9 mouse cellular contexts compared by ENCODE assay signal in genomic region chr3:129724505-129724904, GRCm38 (mm10). TPM values are rescaled to one million over a fixed set of nuclear protein-coding genes. Genes with fewer than 3 reads are reported as not detected.
DNase-seq lines count a peak whose midpoint lies in the region; ATAC-seq and TF ChIP-seq lines count a peak whose summit lies in the region.
"Had no signal": no experiment of that assay in that cellular context is flagged by ENCODE, and none has a peak within 500 bp of the region (broad histone marks: within the 10 kb centered on the region; RNA-seq: fewer than 3 reads in every experiment).

No protein-coding gene starts in this region.

- intact Hi-C loops in gastrocnemius, adult 2 months (cut with DNase I): loop anchor here (10.0 kb wide), 1 partner anchor 100 kb away; the partner anchor contains the start of gene Rrh
- intact Hi-C loops in gastrocnemius, postnatal 14 days (cut with DNase I; ENCODE audit: low total_unique reads): no loop called here

- H3K9ac ChIP-seq in ES-Bruce4 (ENCODE audit: low read depth, poor library complexity, severe bottlenecking): 0 out of 2 replicates have a peak overlapping the region, but pooled peaks have one; percentile 13
- peak overlapping the region; percentile 73 for H3K9ac ChIP-seq in forebrain, embryonic 16.5 days (replicated peaks; ENCODE audit: low read depth, low read length)
- H3K9ac ChIP-seq in liver, embryonic 16.5 days (ENCODE audit: low read depth, low read length): peak overlapping the region; percentile 65

- peak; percentile 25 for ATAC-seq in forebrain, embryonic 16.5 days
- no peak for ATAC-seq in liver, embryonic 16.5 days (ENCODE audit: low read depth)

- H3K4me1 ChIP-seq in ES-Bruce4 (ENCODE audit: control insufficient read depth, insufficient read depth, low read length): no peaks in the 10 kb centered on the region
- H3K4me1 ChIP-seq in forebrain, embryonic 16.5 days (replicated peaks; ENCODE audit: control insufficient read depth, insufficient read depth, low read length): peaks cover 3% of the 10 kb centered on the region; the same call in 1 of the 2 replicates
- peaks cover 9% of the 10 kb centered on the region for H3K4me1 ChIP-seq in liver, embryonic 16.5 days (ENCODE audit: control insufficient read depth, low read depth, low read length)

- DNase-seq in gastrocnemius, adult 2 months: no peak
- DNase-seq in gastrocnemius, postnatal 14 days: no peak
- DNase-seq in yolk sac, embryonic 10.5 days (ENCODE audit: low spot score): peak; percentile 17
- no peak for DNase-seq in adipocyte (ENCODE audit: low spot score)
- no peak for DNase-seq in urinary bladder, postnatal 36 days (ENCODE audit: low spot score in 2 of 2)

- no peak for TF ChIP-seq POLR2A in ES-Bruce4 (IDR thresholded peaks at IDR 0.05; ENCODE audit: insufficient read depth, low read length)

- WGBS in forebrain, embryonic 16.5 days: 65% methylated on average over 5 of the region's 5 CpGs
- WGBS in liver, embryonic 16.5 days (ENCODE audit: insufficient replicate concordance): 55% methylated on average over 5 of the region's 5 CpGs

- peak overlapping the region; percentile 73 for H3K4me3 ChIP-seq in gastrocnemius, adult 2 months
- peak overlapping the region; percentile 74 for H3K4me3 ChIP-seq in ES-Bruce4 (ENCODE audit: low read depth, low read length)
- H3K4me3 ChIP-seq in forebrain, embryonic 16.5 days (replicated peaks; ENCODE audit: low read length): peak overlapping the region; percentile 80
- peak overlapping the region; percentile 77 for H3K4me3 ChIP-seq in liver, embryonic 16.5 days (ENCODE audit: low read depth, low read length)

- peak overlapping the region; percentile 81 for H3K4me2 ChIP-seq in forebrain, embryonic 16.5 days (ENCODE audit: low read length)
- H3K4me2 ChIP-seq in liver, embryonic 16.5 days (ENCODE audit: low read depth, low read length): peak overlapping the region; percentile 77

- no peaks in the 10 kb centered on the region for H3K9me3 ChIP-seq in ES-Bruce4 (replicated peaks; ENCODE audit: control insufficient read depth, insufficient read depth, low read length, poor library complexity, severe bottlenecking)
- no peaks in the 10 kb centered on the region for H3K9me3 ChIP-seq in forebrain, embryonic 16.5 days (ENCODE audit: control insufficient read depth, low read length)
- H3K9me3 ChIP-seq in liver, embryonic 16.5 days (replicated peaks; ENCODE audit: control insufficient read depth, low read length): no peaks in the 10 kb centered on the region

- H3K27ac ChIP-seq in gastrocnemius, adult 2 months: peak overlapping the region; percentile 98
- no peak overlapping the region for H3K27ac ChIP-seq in ES-Bruce4 (ENCODE audit: insufficient read depth, low read length)
- no peak overlapping the region; the same call in 1 of the 2 replicates for H3K27ac ChIP-seq in forebrain, embryonic 16.5 days (ENCODE audit: low read length)
- H3K27ac ChIP-seq in liver, embryonic 16.5 days (ENCODE audit: low read length): no peak overlapping the region

- H3K36me3 ChIP-seq in ES-Bruce4 (ENCODE audit: control insufficient read depth, insufficient read depth, low read length, poor library complexity, severe bottlenecking): no peaks in the 10 kb centered on the region
- no peaks in the 10 kb centered on the region for H3K36me3 ChIP-seq in forebrain, embryonic 16.5 days (ENCODE audit: control insufficient read depth, insufficient read depth)
- no peaks in the 10 kb centered on the region for H3K36me3 ChIP-seq in liver, embryonic 16.5 days (ENCODE audit: control insufficient read depth, insufficient read depth)

- no peaks in the 10 kb centered on the region for H3K27me3 ChIP-seq in ES-Bruce4 (ENCODE audit: control insufficient read depth, insufficient read depth, low read length, poor library complexity, severe bottlenecking)
- 0 out of 2 replicates have a peak, but pooled peaks cover 2% of the 10 kb centered on the region for H3K27me3 ChIP-seq in forebrain, embryonic 16.5 days (replicated peaks; ENCODE audit: control insufficient read depth, insufficient read depth, low read length)
- no peaks in the 10 kb centered on the region for H3K27me3 ChIP-seq in liver, embryonic 16.5 days (ENCODE audit: control insufficient read depth, insufficient read depth, low read depth, low read length)
- H3K27me3 ChIP-seq: Patski had no signal

- TF ChIP-seq EP300 in ES-Bruce4 (IDR thresholded peaks at IDR 0.05; ENCODE audit: insufficient read depth, low read depth, low read length): no peak

- no peak for TF ChIP-seq CTCF in gastrocnemius, adult 2 months (IDR thresholded peaks at IDR 0.05)
- no peak for TF ChIP-seq CTCF in ES-Bruce4 (IDR thresholded peaks at IDR 0.05; ENCODE audit: low read depth, low read length)

RNA-seq across cellular contexts. Expression of gene Egf, which starts 30.6 kb away (rescaled TPM):
- 10 to 100 TPM; 19.3 to 19.6 TPM for total RNA-seq in gastrocnemius, adult 2 months (2021)
- total RNA-seq in gastrocnemius, postnatal 14 days (2021): 10 to 100 TPM; 21.0 to 24.7 TPM
- 1.2 and 2.8 TPM in 2 replicates for polyA plus RNA-seq in ES-Bruce4 (2011; ENCODE audit: insufficient read depth, insufficient read length, low read depth, missing spikeins)
- polyA plus RNA-seq in forebrain, embryonic 16.5 days (2015; fragmentation: Nextera tagmentation; extraction: Ambion mirVana): 1.4 and 3.0 TPM in 2 replicates
- polyA plus RNA-seq in liver, embryonic 16.5 days (2015; fragmentation: Nextera tagmentation; extraction: Ambion mirVana): 0.28 and 0.36 TPM in 2 replicates

Comparison
In these comparisons a context has a peak if more than half of its experiments do, and no peak if none do; other contexts are left out.
1. H3K9ac ChIP-seq: peak in every context shown above with its lines; median percentile 73 in forebrain, embryonic 16.5 days; 65 in liver, embryonic 16.5 days; 13 in ES-Bruce4.